Mouse (Mus musculus) brown adipose tissue, adult 24 weeks (tissue): ENCODE results near the gene Tmcc2. TPM values are rescaled to one million over a fixed set of nuclear protein-coding genes. Genes with fewer than 3 reads are reported as not detected.

Source experiments
- H3K27ac ChIP-seq: fragments of 200-500 bp; replicated peaks from 2 replicates; pipeline ENCODE4 v1.5.1; 2012; ENCODE audit warnings: low read depth, mild to moderate bottlenecking, low read length
- H3K4me1 ChIP-seq: fragments of 200-500 bp; 2 replicates; pipeline ENCODE4 v1.6.1; 2012; ENCODE audit warnings: low read length, mixed read lengths; ENCODE audit not compliant: control insufficient read depth, insufficient read depth, insufficient read length
- H3K4me3 ChIP-seq: fragments of 200-500 bp; 2 replicates; pipeline ENCODE4 v1.5.1; 2012; ENCODE audit warnings: low read depth, mild to moderate bottlenecking, low read length, moderate library complexity; ENCODE audit not compliant: insufficient read depth
- polyA plus RNA-seq: library from polyadenylated mRNA; stranded (reverse); fragments of >200 nt; gene quantifications from 2 replicates; pipeline ENCODE4 v1.2.4, GENCODE M21; 2012; ENCODE audit not compliant: missing spikeins, insufficient read depth, insufficient read length

Tmcc2 gene
- polyA plus RNA-seq, 1 experiment = 2.1 TPM

- Histone ChIP-seq H3K4me3 (no peak overlapping the region), H3K27ac (no peak overlapping the region), H3K4me1 (peaks cover 23% of the 10 kb centered on the region)
Measured at GRCm38 (mm10) chr1:132381929-132382328, 9.2 kb downstream of the Tmcc2 start.

GRCm38 (mm10) chr1:132380550-132381100 lies 10.5 kb downstream of the Tmcc2 start:
- Histone ChIP-seq H3K4me1 (peaks cover 30% of the 10 kb centered on the region), H3K27ac (no peak overlapping the region), H3K4me3 (no peak overlapping the region)

- peaks cover 41% of the 10 kb centered on the region; the same call in 1 of the 2 replicates for H3K4me1 ChIP-seq
- no peak overlapping the region for H3K27ac ChIP-seq
- no peak overlapping the region for H3K4me3 ChIP-seq
Measured at GRCm38 (mm10) chr1:132377811-132378210, 13.3 kb downstream of the Tmcc2 start.

DNA sequence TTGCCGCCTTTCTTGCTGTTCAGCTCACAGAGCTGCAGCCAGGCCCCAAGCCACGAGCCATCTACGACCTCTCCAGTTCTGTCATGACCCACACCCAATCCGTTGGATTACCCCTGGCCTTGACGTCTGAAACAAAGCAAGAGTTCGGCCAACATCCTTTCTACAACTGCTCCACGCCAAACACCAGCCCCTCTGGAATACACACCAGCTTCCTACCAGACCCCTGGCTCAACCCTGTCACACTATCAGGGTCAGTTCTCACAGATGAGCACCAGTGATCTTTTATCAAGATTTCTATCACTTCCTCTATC lies 14.1 kb downstream of the Tmcc2 start:
- H3K27ac ChIP-seq = peak overlapping the region; percentile 19
- H3K4me1 ChIP-seq = peaks cover 42% of the 10 kb centered on the region; the same call in 1 of the 2 replicates
- H3K4me3 ChIP-seq = no peak overlapping the region

DNA sequence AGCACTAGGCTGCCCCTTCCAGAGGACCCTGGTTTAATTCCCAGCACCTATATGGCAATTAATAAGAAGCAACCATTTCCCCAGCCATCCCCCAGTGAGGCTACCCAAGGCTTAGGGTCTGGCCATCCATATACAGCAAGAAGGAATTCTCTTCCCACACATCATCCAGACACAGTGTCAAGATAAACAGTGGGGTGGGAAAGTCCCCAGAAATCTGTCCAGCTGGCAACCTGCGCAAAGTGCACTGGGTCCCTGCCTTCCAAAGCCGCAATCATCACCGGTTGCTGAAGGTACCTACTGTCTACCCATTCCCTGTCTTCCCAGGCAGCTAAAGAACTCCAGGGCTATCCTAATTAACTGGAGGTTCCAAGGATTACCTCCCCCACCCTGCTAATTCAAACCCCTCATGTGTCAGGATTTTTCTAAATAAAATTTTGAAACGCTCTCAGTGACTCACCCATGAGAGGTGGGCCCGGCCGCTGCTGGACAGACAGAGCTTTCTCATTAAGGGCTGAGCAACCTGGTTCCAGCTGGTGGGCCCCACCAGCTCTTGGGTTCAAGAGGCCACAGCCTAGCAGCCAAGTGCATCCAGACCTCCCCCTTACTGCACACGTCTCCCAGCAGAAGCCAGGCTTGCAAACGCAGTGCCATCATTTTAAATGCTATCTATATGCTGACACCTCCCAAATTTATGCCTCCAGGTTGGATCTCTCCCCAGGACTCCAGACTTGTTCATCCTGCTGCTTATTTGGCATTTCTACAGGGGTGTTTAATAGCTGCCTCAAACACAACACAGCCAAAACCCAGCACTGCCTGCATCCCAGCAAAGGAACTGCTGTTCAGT lies 14.6 kb downstream of the Tmcc2 start:
- Histone ChIP-seq H3K4me1 (peaks cover 42% of the 10 kb centered on the region; the same call in 1 of the 2 replicates), H3K27ac (peak overlapping the region; percentile 19; the same call in 1 of the 2 replicates), H3K4me3 (no peak overlapping the region)

DNA sequence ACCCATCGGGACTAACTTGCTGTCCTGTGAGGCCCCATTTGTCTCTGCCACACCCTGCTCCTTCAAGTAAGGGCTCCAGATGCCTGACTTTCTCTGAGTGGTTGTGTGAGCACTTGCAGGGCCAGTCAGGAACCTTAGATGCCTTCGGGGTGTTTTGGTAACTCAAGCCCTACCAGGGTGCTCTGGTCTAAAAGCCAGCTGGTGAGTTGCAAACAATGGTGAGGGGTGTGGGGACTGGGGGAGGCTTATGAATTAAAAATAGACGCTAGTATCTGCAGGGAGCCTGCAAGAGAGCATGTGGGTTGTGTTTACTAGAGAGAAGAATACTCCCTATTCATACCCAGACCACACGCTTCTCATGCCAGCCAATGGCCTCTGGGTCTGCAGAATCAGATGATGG lies 15.8 kb downstream of the Tmcc2 start:
- Histone ChIP-seq H3K27ac (peak overlapping the region; percentile 50), H3K4me1 (peaks cover 47% of the 10 kb centered on the region), H3K4me3 (no peak overlapping the region)

- peak overlapping the region; percentile 50 for H3K27ac ChIP-seq
- H3K4me1 ChIP-seq = peaks cover 47% of the 10 kb centered on the region
- H3K4me3 ChIP-seq = no peak overlapping the region
Measured at GRCm38 (mm10) chr1:132374873-132375244, 16.2 kb downstream of the Tmcc2 start.

DNA sequence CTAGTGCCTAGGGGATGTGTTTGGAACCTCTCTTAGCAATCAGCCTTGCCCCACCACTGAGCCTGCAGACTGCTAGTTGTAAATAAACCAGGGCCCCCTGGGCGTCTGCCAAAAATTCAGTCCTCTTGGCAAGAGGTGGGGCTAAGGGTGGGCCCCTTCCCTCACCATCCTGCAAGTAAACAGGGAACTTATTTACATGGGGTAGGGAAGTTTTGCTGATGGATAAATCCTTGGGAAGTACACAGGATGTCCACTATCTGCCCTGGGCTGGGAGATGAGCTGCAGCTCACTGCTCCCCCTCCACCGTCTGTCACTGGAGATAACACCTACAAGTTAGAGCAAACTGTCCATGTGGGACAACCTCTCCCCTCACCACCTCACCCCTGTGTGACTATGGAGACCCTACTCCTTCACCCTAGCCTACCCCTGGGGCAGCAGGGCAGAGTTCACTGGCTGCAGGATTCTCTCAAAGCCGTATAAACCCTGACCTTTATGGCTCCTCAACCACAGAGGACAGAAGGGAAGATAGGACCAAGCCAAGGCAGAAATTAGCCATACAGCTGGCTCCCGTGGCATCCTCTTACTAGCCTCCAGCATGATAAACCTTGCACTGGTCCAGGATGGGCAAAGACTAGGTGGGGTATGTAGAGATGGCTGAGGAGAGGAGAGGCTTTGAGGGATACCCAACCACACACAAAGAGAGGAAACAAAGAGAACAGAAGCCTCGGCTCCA lies 16.8 kb downstream of the Tmcc2 start:
- H3K4me1 ChIP-seq = peaks cover 47% of the 10 kb centered on the region
- H3K27ac ChIP-seq = peak overlapping the region; percentile 50

GRCm38 (mm10) chr1:132372896-132373534 lies 18.1 kb downstream of the Tmcc2 start:
- Histone ChIP-seq H3K4me3 (no peak overlapping the region), H3K27ac (no peak overlapping the region), H3K4me1 (peaks cover 47% of the 10 kb centered on the region)

More for the DNA sequence above, 16.8 kb downstream of the Tmcc2 start:
- no peak overlapping the region for H3K4me3 ChIP-seq

GRCm38 (mm10) chr1:132372354-132372753 lies 18.7 kb downstream of the Tmcc2 start:
- H3K4me1 ChIP-seq = peaks cover 43% of the 10 kb centered on the region
- H3K4me3 ChIP-seq = no peak overlapping the region
- H3K27ac ChIP-seq = no peak overlapping the region

GRCm38 (mm10) chr1:132371298-132372081 lies 19.6 kb downstream of the Tmcc2 start:
- Histone ChIP-seq H3K4me3 (no peak overlapping the region), H3K4me1 (peaks cover 36% of the 10 kb centered on the region), H3K27ac (peak overlapping the region; percentile 15)

GRCm38 (mm10) chr1:132370681-132371173 lies 20.4 kb downstream of the Tmcc2 start:
- Histone ChIP-seq H3K27ac (peak overlapping the region; percentile 51), H3K4me1 (peaks cover 32% of the 10 kb centered on the region), H3K4me3 (no peak overlapping the region)

DNA sequence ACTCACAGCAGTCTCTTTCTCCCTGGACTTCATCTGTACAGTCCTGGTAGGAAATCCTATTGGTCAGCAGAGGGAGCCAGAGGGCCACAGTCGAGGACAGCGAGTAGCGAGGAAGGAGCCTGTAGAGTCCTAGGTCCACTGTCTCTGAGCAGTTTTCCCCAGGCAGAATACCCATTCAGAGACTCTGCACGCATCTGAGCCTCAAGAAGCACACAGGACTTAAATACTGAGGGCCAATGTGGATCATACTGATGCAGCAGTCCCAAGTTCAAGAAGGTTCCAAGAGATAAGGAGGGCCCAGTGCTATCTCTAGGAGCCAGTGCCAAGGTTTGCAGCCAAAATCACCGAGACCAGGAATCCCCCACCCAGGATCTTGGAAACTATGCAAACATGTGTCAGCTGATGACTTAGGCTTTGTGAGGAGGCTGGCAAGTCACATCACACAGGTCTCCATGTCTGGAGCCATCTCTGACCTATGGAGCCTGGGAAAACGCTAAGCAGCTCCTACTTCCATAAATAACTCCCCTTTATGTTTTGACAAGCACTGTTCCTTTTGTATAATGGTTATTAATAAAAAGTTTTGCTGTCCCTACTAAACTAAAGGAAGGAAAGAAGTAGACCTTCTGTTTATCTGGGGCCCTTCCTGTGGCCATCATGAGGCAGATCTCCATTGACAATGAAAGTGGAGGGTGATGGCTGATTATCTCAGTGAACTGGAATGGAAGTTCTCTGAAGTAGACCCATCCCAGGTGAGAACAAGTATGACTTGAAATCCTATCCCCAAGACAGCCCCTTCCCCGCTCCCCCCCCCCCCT lies 23.2 kb downstream of the Tmcc2 start:
- Histone ChIP-seq H3K4me1 (peaks cover 9% of the 10 kb centered on the region), H3K27ac (no peak overlapping the region), H3K4me3 (no peak overlapping the region)

- Histone ChIP-seq H3K4me1 (peaks cover 7% of the 10 kb centered on the region), H3K4me3 (no peak overlapping the region), H3K27ac (no peak overlapping the region)
Measured at GRCm38 (mm10) chr1:132366937-132367336, 24.1 kb downstream of the Tmcc2 start.
